Mouse (Mus musculus): ENCODE measurements around the gene Myh10.

GRCm38 (mm10) chr11:68716167-68716566 is 24.8 kb downstream of the Myh10 start:
- TF ChIP-seq GATA1 (IDR thresholded peaks at IDR 0.05; ENCODE audit: borderline replicate concordance, low read length): no peak
- no peak for TF ChIP-seq FLI1 (IDR thresholded peaks at IDR 0.05; ENCODE audit: low read length)
